Mouse (Mus musculus): Measurements from ENCODE around the gene Hist1h2ah. TPM values are rescaled to one million over a fixed set of nuclear protein-coding genes. Genes with fewer than 3 reads are reported as not detected.

Gene Hist1h2ah
- 4.4 TPM in 1 of 2 replicates, not detected in the other for polyA plus RNA-seq (2015; fragmentation: Nextera tagmentation; extraction: Ambion mirVana)

DNA sequence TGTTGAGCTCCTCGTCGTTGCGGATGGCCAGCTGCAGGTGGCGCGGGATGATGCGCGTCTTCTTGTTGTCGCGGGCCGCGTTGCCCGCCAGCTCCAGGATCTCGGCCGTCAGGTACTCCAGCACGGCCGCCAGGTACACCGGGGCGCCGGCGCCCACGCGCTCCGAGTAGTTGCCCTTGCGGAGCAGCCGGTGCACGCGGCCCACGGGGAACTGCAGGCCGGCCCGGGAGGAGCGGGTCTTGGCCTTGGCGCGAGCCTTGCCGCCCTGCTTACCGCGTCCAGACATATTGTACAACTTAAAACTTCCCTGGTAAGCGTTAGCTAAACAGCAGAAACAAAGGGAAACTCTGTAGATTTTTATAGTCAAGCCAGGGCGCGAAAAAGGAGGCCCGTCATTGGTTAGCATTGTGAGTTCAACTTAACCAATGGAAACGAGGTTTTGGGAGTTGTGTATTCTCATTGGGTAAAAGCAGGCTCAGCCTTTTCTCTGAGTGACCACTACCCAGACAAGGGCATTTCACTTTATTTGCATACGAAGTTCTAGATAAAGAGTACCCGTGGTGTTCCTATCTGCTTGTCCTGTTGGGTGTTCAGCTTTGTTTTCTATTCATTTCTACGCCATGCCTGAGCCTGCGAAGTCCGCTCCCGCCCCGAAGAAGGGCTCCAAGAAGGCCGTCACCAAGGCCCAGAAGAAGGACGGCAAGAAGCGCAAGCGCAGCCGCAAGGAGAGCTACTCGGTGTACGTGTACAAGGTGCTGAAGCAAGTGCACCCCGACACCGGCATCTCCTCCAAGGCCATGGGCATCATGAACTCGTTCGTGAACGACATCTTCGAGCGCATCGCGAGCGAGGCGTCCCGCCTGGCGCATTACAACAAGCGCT, at the start of gene Hist1h2ah, which contains the start of gene Hist1h2bk:
Gene Hist1h2ah, minus strand, starts transcription at position 302 of the 882 bp plus-strand sequence.
Gene Hist1h2bk, plus strand, starts transcription at position 604 of the 882 bp plus-strand sequence.

DNA sequence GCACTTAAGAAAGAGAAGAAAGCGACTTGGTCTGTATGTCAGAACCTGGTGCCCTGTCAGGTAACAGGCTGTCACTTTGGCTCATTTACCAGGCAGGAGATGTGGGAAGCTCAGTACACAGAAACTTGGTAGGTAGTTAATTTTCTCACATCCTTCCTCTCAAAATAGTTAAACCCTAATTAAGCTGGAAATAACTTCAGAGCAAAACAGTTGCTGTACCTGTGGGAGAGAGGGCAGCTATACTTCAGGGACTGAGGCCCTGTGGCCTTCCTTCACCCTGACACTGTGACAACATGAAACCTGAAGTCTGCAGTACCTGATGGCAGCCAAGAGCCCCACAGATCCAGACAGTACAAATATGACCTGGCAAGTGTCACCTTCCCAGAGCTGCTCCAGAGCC, 48.8 kb upstream of the Hist1h2ah start, which contains the start of gene Vmn1r188:
Gene Vmn1r188, plus strand, starts transcription at position 301 of the 400 bp plus-strand sequence.

DNA sequence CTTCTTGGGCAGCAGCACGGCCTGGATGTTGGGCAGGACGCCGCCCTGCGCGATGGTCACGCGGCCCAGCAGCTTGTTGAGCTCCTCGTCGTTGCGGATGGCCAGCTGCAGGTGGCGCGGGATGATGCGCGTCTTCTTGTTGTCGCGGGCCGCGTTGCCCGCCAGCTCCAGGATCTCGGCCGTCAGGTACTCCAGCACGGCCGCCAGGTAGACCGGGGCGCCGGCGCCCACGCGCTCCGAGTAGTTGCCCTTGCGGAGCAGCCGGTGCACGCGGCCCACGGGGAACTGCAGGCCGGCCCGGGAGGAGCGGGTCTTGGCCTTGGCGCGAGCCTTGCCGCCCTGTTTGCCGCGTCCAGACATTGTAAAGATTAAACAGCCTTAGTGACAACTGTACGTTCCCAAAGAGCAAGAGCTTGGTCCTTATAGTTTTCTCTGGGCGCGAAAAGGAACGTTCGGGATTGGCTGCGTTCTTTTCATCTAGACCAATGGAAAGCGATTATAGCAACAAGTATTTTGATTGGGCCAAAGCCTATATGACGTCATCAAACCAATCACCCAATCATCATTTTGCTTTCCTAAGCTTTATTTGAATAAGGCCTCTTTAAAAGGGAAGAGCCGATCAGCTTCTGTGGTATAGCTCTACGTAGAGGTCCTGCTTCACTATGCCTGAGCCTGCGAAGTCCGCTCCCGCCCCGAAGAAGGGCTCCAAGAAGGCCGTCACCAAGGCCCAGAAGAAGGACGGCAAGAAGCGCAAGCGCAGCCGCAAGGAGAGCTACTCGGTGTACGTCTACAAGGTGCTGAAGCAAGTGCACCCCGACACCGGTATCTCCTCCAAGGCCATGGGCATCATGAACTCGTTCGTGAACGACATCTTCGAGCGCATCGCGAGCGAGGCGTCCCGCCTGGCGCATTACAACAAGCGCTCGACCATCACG, 7.5 kb upstream of the Hist1h2ah start, which contains the start of the genes Hist1h2ag and Hist1h2bj:
Gene Hist1h2ag, minus strand, starts transcription at position 377 of the 935 bp plus-strand sequence.
Gene Hist1h2bj, plus strand, starts transcription at position 647 of the 935 bp plus-strand sequence.

DNA sequence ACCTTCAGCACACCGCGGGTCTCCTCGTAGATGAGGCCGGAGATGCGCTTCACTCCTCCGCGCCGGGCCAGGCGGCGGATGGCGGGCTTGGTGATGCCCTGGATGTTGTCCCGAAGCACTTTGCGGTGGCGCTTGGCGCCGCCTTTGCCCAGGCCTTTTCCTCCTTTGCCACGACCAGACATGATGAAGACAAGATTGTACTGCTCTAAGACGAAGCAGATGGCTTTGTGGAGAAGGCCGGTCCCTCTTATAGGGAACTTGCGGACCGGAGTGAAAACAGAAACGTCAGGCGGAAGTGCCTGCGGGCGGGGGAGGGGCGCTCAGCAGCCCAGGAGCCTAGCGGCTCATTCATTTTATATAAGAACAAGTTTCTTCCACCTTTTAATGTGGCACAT, 5.8 kb upstream of the Hist1h2ah start, which contains the start of gene Hist1h4i:
Gene Hist1h4i, minus strand, starts transcription at position 221 of the 395 bp plus-strand sequence.

DNA sequence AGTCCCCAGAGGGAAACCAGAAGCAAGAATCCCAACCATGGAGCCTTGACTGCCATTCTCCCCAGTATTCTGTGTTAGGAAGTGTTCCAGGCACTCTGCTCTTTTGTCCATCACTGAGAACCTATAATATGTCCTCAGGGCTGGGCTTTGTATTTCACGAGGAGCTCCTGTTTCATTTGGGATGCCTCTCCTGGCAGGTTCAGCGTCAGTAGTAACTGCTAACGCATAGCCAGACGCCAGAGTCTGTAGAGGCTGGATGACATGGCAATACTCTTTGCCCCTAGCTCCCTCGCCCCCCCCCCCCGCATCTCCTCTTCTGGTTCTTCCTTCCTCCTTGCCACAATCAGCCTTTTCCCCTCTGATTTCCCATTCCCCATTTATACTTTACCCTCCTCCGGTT, 25.7 kb downstream of the Hist1h2ah start, which contains the start of gene Prss16:
Gene Prss16, minus strand, starts transcription at position 101 of the 400 bp plus-strand sequence.

Small RNAs within 50 kb of the gene (microRNA-seq; reads per million reads assigned to microRNA genes)
- gene Gm26300 (ENCODE audit: borderline replicate concordance, insufficient number of aligned reads), result not detected
- gene Gm44390 (ENCODE audit: borderline replicate concordance, insufficient number of aligned reads), result not detected
- not detected for gene Gm44486 (ENCODE audit: borderline replicate concordance, insufficient number of aligned reads)

Other genes with a start within 250 kb of the Hist1h2ah start
- 7.6 and 8.2 TPM in 2 replicates for gene Hist1h2an, start 248.3 kb downstream of the Hist1h2ah start, polyA plus RNA-seq (2015; fragmentation: Nextera tagmentation; extraction: Ambion mirVana)
- 1.4 and 1.8 TPM in 2 replicates for gene Hist1h2bp, start 248.1 kb downstream of the Hist1h2ah start, polyA plus RNA-seq (2015; fragmentation: Nextera tagmentation; extraction: Ambion mirVana)
- 1.4 and 6.7 TPM in 2 replicates for gene Hist1h2bq, start 225.4 kb downstream of the Hist1h2ah start, polyA plus RNA-seq (2015; fragmentation: Nextera tagmentation; extraction: Ambion mirVana)
- 2.0 TPM in 1 of 2 replicates, not detected in the other for gene Hist1h2ao, start 225.1 kb downstream of the Hist1h2ah start, polyA plus RNA-seq (2015; fragmentation: Nextera tagmentation; extraction: Ambion mirVana)
- not detected in 2 replicates for gene Hist1h4m, start 223.8 kb downstream of the Hist1h2ah start, polyA plus RNA-seq (2015; fragmentation: Nextera tagmentation; extraction: Ambion mirVana)
- gene Hist1h4n, start 203.4 kb downstream of the Hist1h2ah start, polyA plus RNA-seq (2015; fragmentation: Nextera tagmentation; extraction: Ambion mirVana), result 5.7 and 5.9 TPM in 2 replicates
- 2,226 and 3,319 TPM in 2 replicates for gene Hist1h2ap, start 202.1 kb downstream of the Hist1h2ah start, polyA plus RNA-seq (2015; fragmentation: Nextera tagmentation; extraction: Ambion mirVana)
- gene Hist1h2br, start 201.8 kb downstream of the Hist1h2ah start, polyA plus RNA-seq (2015; fragmentation: Nextera tagmentation; extraction: Ambion mirVana), result 1.6 and 7.1 TPM in 2 replicates
- gene Zfp184, start 90.5 kb downstream of the Hist1h2ah start, polyA plus RNA-seq (2015; fragmentation: Nextera tagmentation; extraction: Ambion mirVana), result 3.3 and 5.1 TPM in 2 replicates
- gene Pom121l2, start 54.4 kb downstream of the Hist1h2ah start, polyA plus RNA-seq (2015; fragmentation: Nextera tagmentation; extraction: Ambion mirVana), result not detected in 2 replicates
- 0.69 and 0.87 TPM in 2 replicates for gene Prss16, start 25.8 kb downstream of the Hist1h2ah start, polyA plus RNA-seq (2015; fragmentation: Nextera tagmentation; extraction: Ambion mirVana)
- 2.2 TPM in 2 replicates for gene Hist1h2bk, start 302 bp upstream of the Hist1h2ah start, polyA plus RNA-seq (2015; fragmentation: Nextera tagmentation; extraction: Ambion mirVana)
- 13.6 and 16.5 TPM in 2 replicates for gene Hist1h4i, start 5.8 kb upstream of the Hist1h2ah start, polyA plus RNA-seq (2015; fragmentation: Nextera tagmentation; extraction: Ambion mirVana)
- 8.9 and 16.4 TPM in 2 replicates for gene Hist1h2ag, start 7.4 kb upstream of the Hist1h2ah start, polyA plus RNA-seq (2015; fragmentation: Nextera tagmentation; extraction: Ambion mirVana)
- 2.6 and 4.8 TPM in 2 replicates for gene Hist1h2bj, start 7.6 kb upstream of the Hist1h2ah start, polyA plus RNA-seq (2015; fragmentation: Nextera tagmentation; extraction: Ambion mirVana)
- gene Vmn1r188, start 48.9 kb upstream of the Hist1h2ah start, polyA plus RNA-seq (2015; fragmentation: Nextera tagmentation; extraction: Ambion mirVana), result not detected in 2 replicates
- gene Vmn1r189, start 70.3 kb upstream of the Hist1h2ah start, polyA plus RNA-seq (2015; fragmentation: Nextera tagmentation; extraction: Ambion mirVana), result not detected in 2 replicates
- not detected in 2 replicates for gene Vmn1r191, start 148.4 kb upstream of the Hist1h2ah start, polyA plus RNA-seq (2015; fragmentation: Nextera tagmentation; extraction: Ambion mirVana)
- gene Vmn1r192, start 155.6 kb upstream of the Hist1h2ah start, polyA plus RNA-seq (2015; fragmentation: Nextera tagmentation; extraction: Ambion mirVana), result not detected in 2 replicates
- not detected in 2 replicates for gene Vmn1r193, start 187.6 kb upstream of the Hist1h2ah start, polyA plus RNA-seq (2015; fragmentation: Nextera tagmentation; extraction: Ambion mirVana)
- not detected in 2 replicates for gene Vmn1r194, start 208.6 kb upstream of the Hist1h2ah start, polyA plus RNA-seq (2015; fragmentation: Nextera tagmentation; extraction: Ambion mirVana)
- not detected in 2 replicates for gene Vmn1r195, start 235.0 kb upstream of the Hist1h2ah start, polyA plus RNA-seq (2015; fragmentation: Nextera tagmentation; extraction: Ambion mirVana)